Comparison of ENCODE assay signal across 8 mouse cellular contexts in genomic region chr11:78751843-78752203, GRCm38 (mm10). TPM values are rescaled to one million over a fixed set of nuclear protein-coding genes. Genes with fewer than 3 reads are reported as not detected.
DNase-seq lines count a peak whose midpoint lies in the region; ATAC-seq and TF ChIP-seq lines count a peak whose summit lies in the region.

No protein-coding gene starts in this region.

- peaks cover 13% of the 10 kb centered on the region for H3K4me1 ChIP-seq in heart, embryonic 10.5 days
- H3K4me1 ChIP-seq in CH12.LX (ENCODE audit: control insufficient read depth in 1 of 2, insufficient read depth in 2 of 2): peaks cover 0 to 23% of the 10 kb centered on the region in 2 experiments; a peak in 2 of 4 replicates
- H3K4me1 ChIP-seq in forebrain, embryonic 14.5 days (ENCODE audit: control insufficient read depth, insufficient read depth, low read length): peaks cover 4% of the 10 kb centered on the region; the same call in 1 of the 2 replicates
- peaks cover 3 to 11% of the 10 kb centered on the region in 2 experiments for H3K4me1 ChIP-seq in liver, embryonic 14.5 days (replicated peaks; ENCODE audit: control insufficient read depth in 2 of 2, insufficient read depth in 2 of 2, low read length in 1 of 2)

- TF ChIP-seq EP300 in CH12.LX (IDR thresholded peaks at IDR 0.05; ENCODE audit: low read length): no peak
- no peak for TF ChIP-seq EP300 in liver, embryonic 14.5 days (IDR thresholded peaks at IDR 0.05; ENCODE audit: low read depth)

- H3K79me2 ChIP-seq in CH12.LX (replicated peaks; ENCODE audit: control insufficient read depth, extremely low read depth, insufficient read depth, poor library complexity, severe bottlenecking): peaks cover 5% of the 10 kb centered on the region

- in situ Hi-C loops in CH12.LX (cut with MboI; ENCODE audit: low pct_ligation_motif_present, low pct_unique_long_range_greater_than_20kb, low sequenced_read_pairs): no loop called here

- dilution Hi-C loops in CH12.LX (cut with MboI; ENCODE audit: extremely low pct_ligation_motif_present, extremely low pct_unique_long_range_greater_than_20kb, low sequenced_read_pairs): no loop called here

- H3K36me3 ChIP-seq in heart, embryonic 10.5 days: peaks cover 13% of the 10 kb centered on the region
- peaks cover 12 to 29% of the 10 kb centered on the region in 2 experiments for H3K36me3 ChIP-seq in CH12.LX (replicated peaks in 1 of 2; ENCODE audit: control insufficient read depth in 1 of 2, insufficient read depth in 1 of 2, low read length in 1 of 2)
- H3K36me3 ChIP-seq in forebrain, embryonic 14.5 days (ENCODE audit: control insufficient read depth, insufficient read depth, low read length): no peaks in the 10 kb centered on the region
- no peaks in the 10 kb centered on the region for H3K36me3 ChIP-seq in liver, embryonic 14.5 days (replicated peaks; ENCODE audit: control insufficient read depth, insufficient read depth, low read depth)

- peak overlapping the region; percentile 55 for H3K4me2 ChIP-seq in CH12.LX (ENCODE audit: insufficient read depth, low read depth, poor library complexity, severe bottlenecking)
- H3K4me2 ChIP-seq in forebrain, embryonic 14.5 days (ENCODE audit: low read length): peak overlapping the region; percentile 76
- peak overlapping the region; percentile 59 for H3K4me2 ChIP-seq in liver, embryonic 14.5 days (ENCODE audit: low read depth)

- no peak for TF ChIP-seq CTCF in CH12.LX (conservative IDR thresholded peaks at IDR 0.05 in 1 of 2, IDR thresholded peaks at IDR 0.05 in 1 of 2; ENCODE audit: low read depth in 2 of 2, low read length in 2 of 2)
- no peak for TF ChIP-seq CTCF in liver, embryonic 14.5 days (IDR thresholded peaks at IDR 0.05; ENCODE audit: low read depth)

- H3K4me3 ChIP-seq in heart, embryonic 10.5 days: peak overlapping the region; percentile 75
- H3K4me3 ChIP-seq in CH12.LX (replicated peaks in 1 of 3; ENCODE audit: low read depth in 2 of 3, low read length in 2 of 3, poor library complexity in 1 of 3): peak overlapping the region in 2 of 3 experiments; percentile 55 to 74
- H3K4me3 ChIP-seq in forebrain, embryonic 14.5 days (ENCODE audit: low read depth, low read length): peak overlapping the region; percentile 66
- peak overlapping the region; percentile 40 to 74 for H3K4me3 ChIP-seq in liver, embryonic 14.5 days (ENCODE audit: insufficient read depth in 1 of 2, low read depth in 2 of 2, low read length in 2 of 2)

- intact Hi-C loops in heart, postnatal 14 days (cut with DNase I): no loop called here

- TF ChIP-seq RAD21 in CH12.LX (IDR thresholded peaks at IDR 0.05; ENCODE audit: low read depth, low read length): no peak

- peak overlapping the region; percentile 11; the same call in 1 of the 2 replicates for H3K9ac ChIP-seq in CH12.LX (ENCODE audit: insufficient read depth, low read depth)
- H3K9ac ChIP-seq in forebrain, embryonic 14.5 days (ENCODE audit: low read length): peak overlapping the region; percentile 80
- peak overlapping the region; percentile 73 for H3K9ac ChIP-seq in liver, embryonic 14.5 days (replicated peaks)

- 5% methylated on average over 2 of the region's 2 CpGs for WGBS in heart, embryonic 10.5 days
- 13% methylated on average over 2 of the region's 2 CpGs for WGBS in forebrain, embryonic 14.5 days
- 0% methylated on average over 2 of the region's 2 CpGs for WGBS in liver, embryonic 14.5 days (ENCODE audit: insufficient replicate concordance)

- peak overlapping the region; percentile 89 for H3K27ac ChIP-seq in heart, embryonic 10.5 days
- H3K27ac ChIP-seq in CH12.LX (ENCODE audit: insufficient read depth, low read depth): no peak overlapping the region
- H3K27ac ChIP-seq in forebrain, embryonic 14.5 days (ENCODE audit: low read depth, low read length): no peak overlapping the region; the same call in 1 of the 2 replicates
- H3K27ac ChIP-seq in liver, embryonic 14.5 days: no peak overlapping the region

- no peak for DNase-seq in heart, embryonic 10.5 days (ENCODE audit: low spot score)
- DNase-seq in heart, postnatal 14 days: no peak
- DNase-seq in CH12.LX (ENCODE audit: extremely low read depth) (no peak), adipocyte (ENCODE audit: low spot score) (no peak)
- DNase-seq in forebrain, embryonic 14.5 days (ENCODE audit: low spot score): no peak
- DNase-seq in liver, embryonic 14.5 days (ENCODE audit: low read depth in 3 of 3, low spot score in 3 of 3): no peak
- DNase-seq in testis, postnatal 14 days (ENCODE audit: low spot score): no peak
- no peak for DNase-seq in gastrocnemius, postnatal 10 days

- H3K27me3 ChIP-seq in heart, embryonic 10.5 days (ENCODE audit: insufficient read depth, poor library complexity, severe bottlenecking): no peaks in the 10 kb centered on the region
- peaks cover 8% of the 10 kb centered on the region for H3K27me3 ChIP-seq in CH12.LX (replicated peaks)
- H3K27me3 ChIP-seq in forebrain, embryonic 14.5 days (replicated peaks; ENCODE audit: control insufficient read depth, insufficient read depth, low read length): no peaks in the 10 kb centered on the region
- no peaks in the 10 kb centered on the region for H3K27me3 ChIP-seq in liver, embryonic 14.5 days (ENCODE audit: control insufficient read depth, insufficient read depth, low read length)

- H3K9me3 ChIP-seq in heart, embryonic 10.5 days: no peaks in the 10 kb centered on the region
- peaks cover under 1% of the 10 kb centered on the region for H3K9me3 ChIP-seq in CH12.LX (replicated peaks; ENCODE audit: low read length)
- no peaks in the 10 kb centered on the region for H3K9me3 ChIP-seq in forebrain, embryonic 14.5 days (replicated peaks; ENCODE audit: control insufficient read depth, low read length)
- no peaks in the 10 kb centered on the region for H3K9me3 ChIP-seq in liver, embryonic 14.5 days (ENCODE audit: control insufficient read depth, low read length)

- ATAC-seq in forebrain, embryonic 14.5 days: no peak
- no peak for ATAC-seq in liver, embryonic 14.5 days (ENCODE audit: insufficient read depth)

- TF ChIP-seq POLR2A in CH12.LX (IDR thresholded peaks at IDR 0.05; ENCODE audit: low read depth, low read length): no peak

TF ChIP-seq in CH12.LX, 34 proteins besides CTCF, POLR2A, EP300 and RAD21:
- 0 out of 2 replicates have a peak, but pooled peaks have one; percentile 5 for TF ChIP-seq RCOR1 (conservative IDR thresholded peaks at IDR 0.05; ENCODE audit: low read depth, low read length)
- 0 out of 2 replicates have a peak, but pooled peaks have one; percentile 2 for TF ChIP-seq CHD2 (IDR thresholded peaks at IDR 0.05; ENCODE audit: low read length)
- TF ChIP-seq MEF2A (IDR thresholded peaks at IDR 0.05; ENCODE audit: borderline replicate concordance, low read depth, low read length): peak; percentile 10; the same call in 1 of the 2 replicates
- TF ChIP-seq TBP (conservative IDR thresholded peaks at IDR 0.05; ENCODE audit: low read depth, low read length): 0 out of 2 replicates have a peak, but pooled peaks have one; percentile 0
- TF ChIP-seq SIN3A (IDR thresholded peaks at IDR 0.05; ENCODE audit: low read length): no peak
- TF ChIP-seq IRF4 (IDR thresholded peaks at IDR 0.05; ENCODE audit: low read depth, low read length): 0 out of 2 replicates have a peak, but pooled peaks have one; percentile 1
- TF ChIP-seq ZMIZ1 (IDR thresholded peaks at IDR 0.05; ENCODE audit: low read depth, low read length): peak; percentile 17; the same call in 1 of the 2 replicates
- no peak for TF ChIP-seq ZC3H11A (IDR thresholded peaks at IDR 0.05; ENCODE audit: low read depth, low read length)

RNA-seq across cellular contexts. Expression of gene Ccnq, which starts 0.3 kb away (rescaled TPM):
- polyA plus RNA-seq in heart, embryonic 10.5 days (2016; fragmentation: Nextera tagmentation; extraction: Ambion mirVana): 33.1 and 35.4 TPM in 2 replicates
- 10 to 100 TPM; 12.9 to 14.2 TPM for total RNA-seq in heart, postnatal 14 days (2021)
- total RNA-seq in CH12.LX (2012; rRNA removed) (55.2 and 55.5 TPM in 2 replicates), CH12.LX (2014; rRNA removed) (56.9 and 63.5 TPM in 2 replicates)
- 37.7 and 47.7 TPM in 2 replicates for polyA plus RNA-seq in CH12.LX (2012; ENCODE audit: insufficient read length, low read depth)
- 40.7 and 48.9 TPM in 2 replicates for polyA plus RNA-seq in forebrain, embryonic 14.5 days (2014; fragmentation: Nextera tagmentation; extraction: Ambion mirVana)
- polyA plus RNA-seq in liver, embryonic 14.5 days (2012; rRNA removed): 18.3 and 21.0 TPM in 2 replicates
- 19.8 and 20.0 TPM in 2 replicates for polyA plus RNA-seq in liver, embryonic 14.5 days (2014; fragmentation: Nextera tagmentation; extraction: Ambion mirVana)
- 10 to 100 TPM; 14.4 to 16.4 TPM for total RNA-seq in gastrocnemius, postnatal 10 days (2021)

RNA-seq across cellular contexts. Expression of gene Nlk, which starts 54.6 kb away (rescaled TPM):
- polyA plus RNA-seq in heart, embryonic 10.5 days (2016; fragmentation: Nextera tagmentation; extraction: Ambion mirVana): 10.6 and 13.4 TPM in 2 replicates
- 10 to 100 TPM; 14.4 to 16.3 TPM for total RNA-seq in heart, postnatal 14 days (2021)
- 14.8 and 17.1 TPM in 2 replicates for total RNA-seq in CH12.LX (2012; rRNA removed)
- total RNA-seq in CH12.LX (2014; rRNA removed): 22.4 and 22.9 TPM in 2 replicates
- 15.6 and 20.4 TPM in 2 replicates for polyA plus RNA-seq in CH12.LX (2012; ENCODE audit: insufficient read length, low read depth)
- 31.6 and 38.0 TPM in 2 replicates for polyA plus RNA-seq in forebrain, embryonic 14.5 days (2014; fragmentation: Nextera tagmentation; extraction: Ambion mirVana)
- 4.4 and 4.7 TPM in 2 replicates for polyA plus RNA-seq in liver, embryonic 14.5 days (2012; rRNA removed)
- 3.2 and 5.3 TPM in 2 replicates for polyA plus RNA-seq in liver, embryonic 14.5 days (2014; fragmentation: Nextera tagmentation; extraction: Ambion mirVana)
- 1 to 10 TPM; 6.5 to 8.6 TPM for total RNA-seq in gastrocnemius, postnatal 10 days (2021)

Comparison
In these comparisons a context has a peak if more than half of its experiments do, and no peak if none do; other contexts are left out.
1. H3K9ac ChIP-seq: peak in every context shown above with its lines; median percentile 80 in forebrain, embryonic 14.5 days; 73 in liver, embryonic 14.5 days; 11 in CH12.LX.